Mouse (Mus musculus) kidney, embryonic 16.5 days (tissue): Measurements from ENCODE around the gene Gabarapl2. TPM values are rescaled to one million over a fixed set of nuclear protein-coding genes. Genes with fewer than 3 reads are reported as not detected.
A peak's percentile ranks its signal among the peaks of the same experiment; 100 is the strongest.

Experiments
- ATAC-seq: fragments of 200-750 bp; cut with Nextera tagmentation; 2 replicates; pipeline ENCODE4 v1.8.0; 2017; ENCODE audit warnings: moderate TSS enrichment; ENCODE audit not compliant: low FRiP score, low TSS enrichment
- H3K27ac ChIP-seq: fragments of 300-500 bp; sonication (generic); 2 replicates; pipeline ENCODE4 v1.5.1; 2014; ENCODE audit warnings: low read length
- H3K27me3 ChIP-seq: fragments of 300-500 bp; sonication (generic); 2 replicates; pipeline ENCODE4 v1.6.1; 2014; ENCODE audit warnings: low read length, control low read depth, mixed read lengths; ENCODE audit not compliant: insufficient read depth
- H3K36me3 ChIP-seq: fragments of 300-500 bp; sonication (generic); 2 replicates; pipeline ENCODE4 v1.6.1; 2014; ENCODE audit warnings: low read length, control low read depth, mixed read lengths; ENCODE audit not compliant: insufficient read depth
- H3K4me1 ChIP-seq: fragments of 300-500 bp; sonication (generic); 2 replicates; pipeline ENCODE4 v1.6.1; 2014; ENCODE audit warnings: low read length, control low read depth, mixed read lengths; ENCODE audit not compliant: insufficient read depth
- H3K4me2 ChIP-seq: fragments of 300-500 bp; sonication (generic); replicated peaks from 2 replicates; pipeline ENCODE4 v1.6.1; 2014; ENCODE audit warnings: low read depth, low read length
- H3K4me3 ChIP-seq: fragments of 300-500 bp; sonication (generic); 2 replicates; pipeline ENCODE4 v1.5.1; 2014; ENCODE audit warnings: mild to moderate bottlenecking, low read length
- H3K9ac ChIP-seq: fragments of 300-500 bp; sonication (generic); replicated peaks from 2 replicates; pipeline ENCODE4 v1.6.1; 2014; ENCODE audit warnings: low read length
- H3K9me3 ChIP-seq: fragments of 300-500 bp; sonication (generic); 2 replicates; pipeline ENCODE4 v1.6.1; 2016; ENCODE audit warnings: low read length, control low read depth
- WGBS: fragments of 180-500 bp; shearing (Covaris S2); extraction: QIAGEN DNeasy Blood & Tissue Kit; methylation state at CpG from one replicate; pipeline ENCODE4 v1.1.7; 2014; 5-methylcytosine and 5-hydroxymethylcytosine counted together
- polyA plus RNA-seq: library from polyadenylated mRNA; unstranded; fragments of >200 nt; fragmentation: Nextera tagmentation; extraction: Ambion mirVana; gene quantifications from 2 replicates; pipeline ENCODE4 v1.2.1, GENCODE M21; 2015

Gabarapl2 gene
- polyA plus RNA-seq, 1 experiment from 2014 or later: 202 TPM

DNA sequence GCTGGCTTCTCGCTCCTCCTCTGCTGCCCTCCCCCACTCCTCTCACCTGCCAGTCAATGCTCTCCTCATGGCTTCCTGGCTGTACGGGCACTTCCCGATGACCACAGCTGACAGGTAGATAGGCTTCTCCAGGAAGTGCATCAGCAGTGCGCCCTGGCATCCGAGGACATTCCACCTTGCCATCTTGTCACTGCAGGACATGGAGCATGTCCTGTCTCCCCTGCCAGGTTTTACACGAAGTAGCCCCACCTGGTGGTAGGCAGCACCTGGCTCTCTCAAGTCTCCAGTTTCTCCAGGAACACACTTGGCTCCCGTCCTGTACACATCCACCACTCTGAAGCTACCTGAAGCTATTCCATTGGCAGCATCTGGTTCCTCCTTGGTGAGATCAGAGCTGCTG is 41.6 kb downstream of the Gabarapl2 start:
- H3K4me2 ChIP-seq: no peak overlapping the region
- ATAC-seq: no peak
- H3K27ac ChIP-seq: no peak overlapping the region
- no peaks in the 10 kb centered on the region for H3K9me3 ChIP-seq
- H3K9ac ChIP-seq: no peak overlapping the region
- H3K27me3 ChIP-seq: no peaks in the 10 kb centered on the region
- peaks cover 33% of the 10 kb centered on the region for H3K36me3 ChIP-seq
- H3K4me3 ChIP-seq: no peak overlapping the region
- WGBS: 76% methylated on average over 7 of the region's 7 CpGs
- H3K4me1 ChIP-seq: peaks cover 12% of the 10 kb centered on the region; the same call in 1 of the 2 replicates

DNA sequence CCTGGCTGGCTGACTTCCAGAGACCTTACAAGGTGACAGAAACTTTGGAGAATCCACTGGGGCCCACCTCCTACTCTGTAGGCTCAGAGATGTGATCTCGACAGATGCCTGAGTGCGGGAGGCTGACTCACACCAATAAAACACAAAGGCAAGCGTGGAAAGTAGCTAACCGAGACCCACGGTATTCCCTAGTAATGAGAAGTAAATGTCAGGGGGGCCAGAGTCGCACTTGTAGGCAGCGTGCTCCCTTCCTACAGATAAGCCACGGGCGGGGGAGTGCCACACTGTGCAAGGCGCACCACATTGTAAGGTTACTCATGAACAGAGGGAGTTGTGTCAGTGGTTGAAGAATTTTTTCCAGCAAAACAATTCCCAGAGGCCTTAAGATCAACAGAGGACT is 44.0 kb downstream of the Gabarapl2 start:
- Histone ChIP-seq H3K9me3 (no peaks in the 10 kb centered on the region), H3K9ac (no peak overlapping the region), H3K36me3 (peaks cover 33% of the 10 kb centered on the region), H3K27ac (peak overlapping the region; percentile 71), H3K4me3 (no peak overlapping the region), H3K4me1 (peaks cover 12% of the 10 kb centered on the region; the same call in 1 of the 2 replicates), H3K4me2 (no peak overlapping the region), H3K27me3 (no peaks in the 10 kb centered on the region)
- 0 out of 2 replicates have a peak, but pooled peaks have one; percentile 7 for ATAC-seq
- WGBS: 50% methylated on average over 10 of the region's 10 CpGs

DNA sequence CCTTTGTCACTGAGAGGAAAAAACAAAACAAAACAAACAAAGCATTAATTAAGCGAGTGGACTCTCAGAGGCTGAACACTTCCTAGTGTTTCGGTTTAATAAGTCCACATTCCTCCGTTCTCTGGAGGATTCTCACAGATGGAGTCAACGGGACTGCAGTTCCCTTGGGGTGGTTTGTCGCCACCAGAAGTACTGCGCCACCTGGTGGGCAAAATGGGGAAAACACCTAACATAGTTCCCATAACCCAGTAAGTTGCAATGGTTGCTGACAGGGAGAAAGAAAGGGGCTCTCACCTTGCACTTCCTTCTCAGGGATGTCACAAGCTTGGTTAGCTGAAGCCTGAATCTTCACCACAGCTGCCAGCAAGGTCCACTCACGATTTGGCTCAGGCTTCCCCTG is 49.4 kb downstream of the Gabarapl2 start:
- Histone ChIP-seq H3K27ac (no peak overlapping the region), H3K4me2 (no peak overlapping the region), H3K4me1 (peaks cover 8% of the 10 kb centered on the region), H3K4me3 (no peak overlapping the region), H3K27me3 (no peaks in the 10 kb centered on the region), H3K9ac (no peak overlapping the region), H3K36me3 (peaks cover 43% of the 10 kb centered on the region), H3K9me3 (no peaks in the 10 kb centered on the region)
- ATAC-seq: no peak; the same call in 1 of the 2 replicates
- WGBS: 12% methylated on average over 7 of the region's 7 CpGs

DNA sequence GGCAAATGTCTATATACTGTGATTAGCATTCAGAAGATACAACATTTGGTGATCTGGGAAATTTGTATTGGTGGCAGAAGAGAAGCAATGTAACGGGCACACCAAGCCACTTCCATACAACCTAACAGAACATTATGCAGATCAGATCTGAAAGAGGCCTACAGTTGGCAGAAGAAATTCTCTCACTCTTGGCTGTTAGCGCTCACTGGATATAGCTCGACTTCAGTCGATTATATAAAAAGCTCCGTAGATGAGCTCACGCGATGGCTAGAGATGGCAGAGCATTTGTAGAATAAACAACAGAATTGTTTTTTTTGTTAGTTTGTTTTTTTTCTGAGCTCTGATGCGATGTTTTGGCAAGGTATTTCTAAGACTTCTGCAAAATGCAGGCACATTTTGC is 50.8 kb downstream of the Gabarapl2 start:
- H3K27me3 ChIP-seq: no peaks in the 10 kb centered on the region
- WGBS: 61% methylated on average over 8 of the region's 8 CpGs
- peak overlapping the region; percentile 88 for H3K4me3 ChIP-seq
- peaks cover 8% of the 10 kb centered on the region for H3K4me1 ChIP-seq
- H3K27ac ChIP-seq: no peak overlapping the region
- H3K36me3 ChIP-seq: peaks cover 46% of the 10 kb centered on the region
- peak overlapping the region; percentile 87 for H3K9ac ChIP-seq
- no peak for ATAC-seq
- H3K9me3 ChIP-seq: no peaks in the 10 kb centered on the region
- H3K4me2 ChIP-seq: peak overlapping the region; percentile 79

DNA sequence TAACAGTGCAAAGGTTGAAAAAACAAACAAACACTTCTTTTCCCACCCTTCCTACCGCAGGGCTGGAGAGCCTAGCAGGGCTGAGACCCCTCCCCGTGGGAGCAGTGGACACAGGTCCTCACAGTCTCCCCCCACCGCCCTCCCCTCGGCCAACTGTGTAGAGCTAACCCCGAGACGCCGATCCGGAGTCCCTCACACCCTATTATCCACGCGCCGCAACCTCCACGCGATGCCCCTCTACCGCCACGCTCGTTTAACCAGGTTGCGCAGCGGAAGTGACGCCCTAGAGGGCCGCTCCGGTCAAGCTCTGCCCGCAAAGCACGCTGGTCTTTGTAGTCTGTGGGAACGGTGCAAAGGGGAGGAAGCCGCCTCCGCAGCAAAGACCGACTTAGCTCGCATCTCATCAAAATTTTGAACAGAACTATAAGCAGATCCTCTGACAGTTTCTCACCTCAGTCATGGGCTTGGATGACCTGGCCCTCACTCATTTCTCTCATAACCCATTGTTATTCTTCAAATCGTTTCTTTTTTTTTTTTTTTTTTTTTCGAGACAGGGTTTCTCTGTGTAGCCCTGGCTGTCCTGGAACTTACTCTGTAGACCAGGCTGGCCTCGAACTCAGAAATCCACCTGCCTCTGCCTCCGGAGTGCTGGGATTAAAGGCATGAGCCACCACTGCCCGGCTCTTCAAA is 51.7 kb downstream of the Gabarapl2 start, which contains the start of gene Adat1:
Gene Adat1 (minus strand): TSS at position 290 of the 690 bp plus-strand sequence.
- Histone ChIP-seq H3K9me3 (no peaks in the 10 kb centered on the region), H3K27ac (0 out of 2 replicates have a peak within 1 kb of the TSS, but pooled peaks have one; percentile 28), H3K4me1 (peaks cover 8% of the 10 kb centered on the region), H3K36me3 (peaks cover 50% of the 10 kb centered on the region), H3K4me3 (peak within 1 kb of the TSS; percentile 88), H3K4me2 (peak within 1 kb of the TSS; percentile 79), H3K9ac (peak within 1 kb of the TSS; percentile 87), H3K27me3 (no peaks in the 10 kb centered on the region)
- 5% methylated on average over 32 of the region's 33 CpGs for whole genome bisulfite sequencing
- ATAC-seq: peak; percentile 95

DNA sequence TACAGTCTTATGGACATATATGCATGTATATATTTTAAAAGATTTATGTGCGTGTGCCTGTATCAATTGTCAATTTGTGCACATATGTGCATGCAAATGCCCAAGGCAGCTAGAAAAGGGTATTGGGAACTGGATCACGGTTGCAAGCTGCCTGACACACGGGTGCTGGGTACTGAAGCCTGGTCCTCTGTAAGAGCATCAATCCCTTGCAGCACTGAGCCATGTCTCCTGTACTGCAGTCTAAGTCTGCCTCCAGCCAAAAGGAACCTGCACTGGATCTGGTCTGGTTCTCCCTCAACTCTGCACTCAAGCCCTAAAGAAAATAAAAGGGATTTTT is 52.2 kb downstream of the Gabarapl2 start:
- Histone ChIP-seq H3K9ac (no peak overlapping the region), H3K36me3 (peaks cover 55% of the 10 kb centered on the region), H3K4me3 (no peak overlapping the region), H3K4me2 (peak overlapping the region; percentile 79), H3K9me3 (no peaks in the 10 kb centered on the region), H3K27ac (no peak overlapping the region), H3K4me1 (peaks cover 8% of the 10 kb centered on the region), H3K27me3 (no peaks in the 10 kb centered on the region)
- no peak for ATAC-seq
- 79% methylated on average over 3 of the region's 3 CpGs for WGBS

Other genes starting within 250 kb of the Gabarapl2 start
- 0.35 TPM in 1 of 2 replicates, not detected in the other for gene Ctrb1, start 249.7 kb upstream of the Gabarapl2 start, polyA plus RNA-seq
- gene Bcar1, start 196.9 kb upstream of the Gabarapl2 start, polyA plus RNA-seq: 49.6 and 60.1 TPM in 2 replicates
- gene Cfdp1, start 86.4 kb upstream of the Gabarapl2 start, polyA plus RNA-seq: 220 and 232 TPM in 2 replicates
- 10.6 and 13.7 TPM in 2 replicates for gene Tmem170, start 64.0 kb upstream of the Gabarapl2 start, polyA plus RNA-seq
- 1.3 and 1.9 TPM in 2 replicates for gene Chst5, start 30.3 kb upstream of the Gabarapl2 start, polyA plus RNA-seq
- gene Tmem231, start 6.8 kb upstream of the Gabarapl2 start, polyA plus RNA-seq: 20.7 and 24.6 TPM in 2 replicates
- gene Adat1, start 51.6 kb downstream of the Gabarapl2 start, polyA plus RNA-seq: 11.7 and 12.0 TPM in 2 replicates
- 213 and 217 TPM in 2 replicates for gene Kars, start 70.6 kb downstream of the Gabarapl2 start, polyA plus RNA-seq
- gene Terf2ip, start 70.7 kb downstream of the Gabarapl2 start, polyA plus RNA-seq: 26.8 and 27.9 TPM in 2 replicates
- 0.75 and 0.78 TPM in 2 replicates for gene Gm6793, start 74.3 kb downstream of the Gabarapl2 start, polyA plus RNA-seq